Mouse (Mus musculus): ENCODE measurements around the gene Bcas2.

- TF ChIP-seq TCF12 (IDR thresholded peaks at IDR 0.05; ENCODE audit: insufficient read depth, poor library complexity, severe bottlenecking), result no peak
- TF ChIP-seq POLR2A (IDR thresholded peaks at IDR 0.05; ENCODE audit: insufficient read length, low read depth), result no peak
- TF ChIP-seq MAX (IDR thresholded peaks at IDR 0.05; ENCODE audit: low read depth), result no peak
- no peak for TF ChIP-seq POLR2AphosphoS2 (IDR thresholded peaks at IDR 0.05; ENCODE audit: insufficient read length, low read depth)
Measured at GRCm38 (mm10) chr3:103129367-103130159, 41.9 kb upstream of the Bcas2 start.

All from myocyte (in vitro differentiated cells).